Mouse (Mus musculus) brain, adult 2 months (tissue): Measurements from ENCODE around the gene Tead1.

Source experiments
- DNase-seq: peaks from one replicate; pipeline ENCODE4 v3.0.0; 2011; ENCODE audit warnings: low read depth, low spot score

The Tead1 gene

DNA sequence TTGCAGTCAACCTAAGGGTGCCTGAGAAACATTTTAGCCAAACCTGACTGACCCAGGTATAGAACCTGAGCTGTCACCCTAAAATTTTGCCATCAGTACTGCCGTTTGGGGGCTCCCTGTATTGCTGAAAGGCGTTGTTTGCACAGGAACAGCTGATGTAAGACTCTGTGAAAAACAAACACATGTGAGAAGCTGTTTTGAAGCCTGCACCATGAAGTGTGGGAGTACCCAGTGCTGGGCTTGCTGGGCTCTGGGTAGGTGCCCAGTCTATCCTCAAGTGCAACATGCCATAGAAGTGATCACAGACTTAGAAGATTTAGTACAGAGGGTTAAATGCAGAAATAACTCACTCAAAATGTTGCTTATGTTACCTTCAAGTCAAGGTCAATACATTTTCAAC lies 49.3 kb downstream of the Tead1 start:
- DNase-seq: no peak

DNA sequence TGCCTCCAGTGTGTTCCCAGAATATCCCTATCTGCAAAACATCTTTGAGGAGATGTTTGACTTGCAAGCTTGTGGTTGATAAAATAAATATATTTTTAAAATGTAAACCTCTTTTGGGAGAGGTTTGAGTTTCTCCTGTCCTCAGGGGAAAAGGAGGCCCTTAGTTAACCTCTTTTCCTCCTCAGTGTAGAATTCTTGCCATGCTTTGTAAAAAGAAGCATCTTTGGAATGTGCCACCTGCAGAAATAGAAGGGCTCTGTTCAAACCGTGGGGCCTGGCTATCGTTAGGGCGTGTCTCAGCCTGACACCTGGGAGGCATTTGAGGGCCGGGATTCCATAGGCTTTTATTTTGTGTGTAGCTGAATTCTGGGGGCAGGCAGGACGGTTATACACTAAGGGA lies 51.1 kb downstream of the Tead1 start:
- DNase-seq: no peak

DNA sequence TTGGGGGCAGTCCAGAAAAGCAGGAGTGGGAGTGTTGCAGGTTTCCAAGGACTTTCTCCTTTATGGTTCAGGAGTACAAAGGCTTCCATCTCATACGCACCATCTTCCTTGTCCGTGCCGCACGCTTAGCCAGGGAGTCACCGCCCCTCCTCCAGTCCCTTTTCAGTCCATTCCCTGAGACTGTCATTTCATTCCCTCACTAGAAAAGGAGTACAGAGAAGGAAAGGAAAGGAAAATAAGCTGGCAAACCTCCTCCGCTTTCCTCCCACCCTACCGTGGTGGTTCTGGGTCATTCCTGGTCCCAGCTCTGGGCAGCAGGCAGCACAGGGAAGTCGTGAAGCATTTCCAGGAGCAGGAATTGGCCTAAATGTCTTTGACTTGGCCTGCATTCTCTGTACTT lies 52.5 kb downstream of the Tead1 start:
- no peak for DNase-seq

DNA sequence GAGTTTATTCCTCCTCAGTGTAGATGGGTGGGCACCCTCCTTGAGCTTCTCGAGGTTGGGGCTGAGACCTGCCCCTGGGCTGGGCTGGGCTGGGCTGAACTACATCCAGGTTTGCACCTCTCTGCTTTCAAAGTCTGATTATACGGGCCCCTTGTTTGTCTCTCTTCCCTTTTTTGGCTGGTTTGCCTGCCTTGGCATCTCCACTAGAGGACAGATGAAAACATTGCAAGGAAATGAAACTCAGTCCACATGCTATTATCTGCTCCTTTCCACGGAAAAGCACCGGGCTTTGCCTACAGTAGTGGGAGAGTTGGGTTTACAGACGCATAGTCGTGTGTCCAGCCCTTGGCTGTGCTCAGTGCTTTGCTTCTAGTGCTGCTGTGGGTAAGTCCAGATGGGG lies 60.1 kb downstream of the Tead1 start:
- peak; percentile 18 for DNase-seq

DNA sequence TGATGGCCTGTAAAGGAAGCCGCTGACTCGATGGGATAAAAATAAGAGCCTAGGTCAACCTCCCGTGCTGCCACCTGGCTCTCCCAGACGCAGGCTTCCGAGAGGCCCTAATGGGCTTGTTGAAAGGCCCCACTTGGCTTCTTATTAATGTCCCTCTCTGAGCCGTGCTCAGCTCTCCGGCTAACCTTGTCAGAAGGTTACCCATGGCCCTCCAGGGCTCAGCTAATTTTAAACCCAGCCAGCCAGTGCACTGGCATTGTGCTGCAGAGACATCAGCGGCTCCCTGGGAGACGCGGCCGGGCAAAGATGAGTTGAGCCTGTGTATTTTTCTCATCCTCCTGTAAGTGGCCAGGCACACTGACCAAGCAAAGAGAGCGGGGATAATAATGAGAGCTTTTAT lies 62.7 kb downstream of the Tead1 start:
- peak; percentile 58 for DNase-seq

DNA sequence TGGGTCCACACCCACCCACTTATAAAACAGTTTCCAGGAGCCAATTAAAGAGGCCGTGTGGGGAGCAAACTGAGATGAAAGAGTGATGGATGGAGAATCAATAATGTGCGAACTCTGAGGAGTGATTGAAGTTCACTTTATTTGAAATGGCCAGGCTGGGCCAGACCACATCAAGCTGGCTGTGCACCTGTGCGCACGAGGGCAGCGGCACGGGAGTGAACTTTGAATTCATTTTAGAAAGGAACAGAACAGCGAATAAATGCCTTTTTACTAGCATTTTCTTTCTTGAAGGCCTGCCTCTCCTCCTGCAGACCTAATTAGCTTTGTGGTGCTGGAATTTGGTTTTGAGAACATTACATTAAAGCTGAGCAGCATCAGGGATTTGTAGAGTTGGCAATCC lies 63.9 kb downstream of the Tead1 start:
- no peak for DNase-seq

DNA sequence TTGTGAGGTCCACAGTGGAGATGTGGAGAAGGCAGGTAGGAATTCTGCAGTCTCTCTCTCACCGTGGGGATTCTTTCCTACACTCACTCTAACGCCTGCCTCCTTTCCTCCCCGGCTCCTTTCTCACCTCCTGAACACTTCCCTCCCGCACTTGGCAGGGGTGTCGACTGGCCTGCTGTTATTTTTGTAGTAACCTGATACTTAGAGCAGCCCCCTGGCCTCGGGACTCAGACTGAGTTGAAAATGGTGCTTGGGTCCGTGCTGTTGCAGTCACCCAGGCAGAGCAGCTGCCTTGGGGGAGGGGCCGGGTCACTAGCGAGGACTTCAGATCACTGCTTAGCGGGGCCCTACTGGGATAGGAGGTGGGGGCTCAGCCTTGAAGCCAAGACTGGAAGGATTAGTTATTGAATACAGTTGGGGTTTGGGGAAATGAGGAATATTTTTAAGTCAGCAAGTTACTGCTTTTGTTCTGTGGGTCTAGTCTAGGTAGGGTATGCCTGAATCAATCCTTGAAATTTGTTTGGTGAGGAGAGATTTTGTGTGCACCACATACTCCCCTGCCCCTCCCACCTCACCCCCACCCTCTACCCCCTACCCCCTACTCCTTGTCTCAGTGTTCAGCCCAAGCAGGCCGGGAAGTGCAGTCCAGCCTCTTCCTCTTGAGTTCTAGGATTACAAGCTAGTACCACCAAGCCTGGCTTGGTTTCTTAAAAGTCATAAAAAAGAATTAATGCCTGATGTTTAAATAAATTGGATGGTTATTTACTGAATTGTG lies 64.7 kb downstream of the Tead1 start:
- peak; percentile 7 for DNase-seq

DNA sequence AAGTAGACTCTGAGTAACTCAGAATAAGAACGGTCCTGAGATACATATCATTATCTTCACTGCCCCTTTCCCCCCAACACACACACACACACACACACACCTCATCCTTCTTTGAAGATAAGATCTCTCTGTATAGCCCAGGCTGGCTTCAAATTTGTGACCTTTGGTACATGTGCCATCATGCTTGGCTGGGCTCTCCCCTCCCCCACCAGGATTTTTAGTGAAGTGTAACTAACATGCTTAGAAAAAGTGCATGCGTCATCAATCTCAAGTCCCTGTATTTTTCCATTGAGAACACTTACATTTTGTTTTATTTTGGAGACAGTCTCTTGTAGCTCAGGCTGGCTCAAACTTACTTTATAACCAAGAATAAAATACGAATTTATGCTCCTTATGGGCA lies 68.1 kb downstream of the Tead1 start:
- no peak for DNase-seq

DNA sequence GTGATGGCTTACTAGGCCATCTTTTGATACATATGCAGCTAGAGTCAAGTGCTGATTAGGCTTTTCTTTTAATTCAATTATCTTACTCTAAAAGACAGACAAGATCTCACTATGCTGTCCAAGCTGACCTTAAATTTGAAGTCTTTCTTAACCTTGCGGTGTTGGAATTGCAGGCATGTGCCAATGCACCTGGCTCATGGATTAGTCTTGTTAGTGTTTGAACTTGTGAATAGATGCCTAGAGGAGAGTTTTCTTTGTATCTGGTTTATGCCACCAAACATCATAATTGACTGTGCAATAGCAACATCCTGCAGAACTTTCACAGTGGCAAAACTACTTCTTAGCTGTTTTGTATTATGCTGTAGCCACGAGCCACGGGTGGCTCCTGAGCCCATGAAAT lies 68.7 kb downstream of the Tead1 start:
- DNase-seq: no peak

DNA sequence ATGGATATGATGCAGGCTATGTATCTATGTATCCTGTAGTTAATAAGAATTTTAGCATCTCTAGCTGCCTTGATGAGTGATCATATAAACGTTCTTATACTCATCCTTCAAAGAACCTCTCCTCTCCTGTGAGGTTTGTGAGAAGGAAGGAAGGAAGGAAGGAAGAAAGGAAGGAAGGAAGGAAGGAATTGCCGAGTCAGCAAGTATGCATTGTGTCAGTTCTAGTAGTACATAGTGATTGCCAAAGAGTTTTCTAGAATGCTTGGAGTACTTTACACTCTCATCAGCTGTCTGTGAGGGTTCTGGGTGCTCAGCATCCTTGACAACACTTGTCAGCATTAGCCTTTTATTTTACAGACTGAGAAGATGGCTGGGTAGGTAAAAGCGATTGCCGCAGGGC lies 69.2 kb downstream of the Tead1 start:
- no peak for DNase-seq

DNA sequence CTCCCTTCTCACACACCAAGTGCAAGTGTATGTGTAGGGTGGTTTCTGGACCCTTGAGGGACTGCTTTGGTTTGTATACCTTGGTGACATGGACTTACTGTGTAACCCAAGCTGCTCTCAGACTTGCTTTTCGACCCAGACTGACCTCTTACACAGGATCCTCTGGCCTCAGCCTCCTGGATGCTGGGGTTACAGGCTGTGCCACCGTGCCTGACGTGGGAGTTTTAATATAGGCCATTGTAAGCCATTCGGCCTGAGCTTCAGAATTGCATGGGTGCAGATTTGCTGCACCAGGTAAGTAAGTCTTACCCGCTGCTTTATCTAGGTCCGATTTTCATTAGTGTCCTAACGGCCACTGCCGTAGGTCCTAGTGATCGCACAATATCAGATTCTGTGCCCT lies 71.0 kb downstream of the Tead1 start:
- no peak for DNase-seq

DNA sequence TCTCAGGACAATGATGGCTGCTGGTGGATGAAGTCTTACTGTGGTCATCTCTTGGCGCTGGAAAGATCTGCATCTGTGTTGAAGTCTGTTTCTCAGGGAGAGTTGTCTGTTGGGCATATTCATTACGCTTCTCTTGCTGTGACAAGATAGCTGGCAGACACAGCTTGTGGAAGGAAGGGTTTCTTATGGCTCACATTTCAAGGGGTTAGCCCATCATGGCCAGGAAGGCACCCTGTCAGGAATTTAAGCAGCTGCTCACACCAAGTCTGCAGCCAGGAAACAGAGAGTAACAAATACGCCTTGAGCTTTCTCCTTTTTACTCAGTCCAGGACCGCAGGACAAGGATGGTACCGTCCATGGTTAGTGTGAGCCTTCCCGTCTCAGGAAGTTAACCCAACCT lies 73.2 kb downstream of the Tead1 start:
- DNase-seq: no peak

DNA sequence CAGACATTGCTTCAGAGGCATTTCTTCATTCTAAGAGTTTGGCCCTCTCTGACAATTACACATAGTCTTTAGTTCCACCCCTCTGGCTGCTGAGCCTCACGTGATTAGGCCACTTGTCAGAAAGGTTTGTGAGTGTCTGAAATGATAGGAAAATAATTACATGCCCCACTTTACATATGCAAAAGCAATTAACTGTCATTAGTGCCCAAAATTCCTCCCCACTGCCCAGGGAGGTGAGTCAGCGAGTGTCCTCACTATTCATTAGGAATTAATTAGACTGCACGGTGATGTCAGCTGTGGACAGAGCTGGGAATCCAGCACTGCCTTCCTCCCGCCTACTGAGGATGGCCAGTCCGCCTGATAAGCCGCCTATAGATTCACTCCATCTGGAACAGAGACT lies 74.2 kb downstream of the Tead1 start:
- peak; percentile 19 for DNase-seq

DNA sequence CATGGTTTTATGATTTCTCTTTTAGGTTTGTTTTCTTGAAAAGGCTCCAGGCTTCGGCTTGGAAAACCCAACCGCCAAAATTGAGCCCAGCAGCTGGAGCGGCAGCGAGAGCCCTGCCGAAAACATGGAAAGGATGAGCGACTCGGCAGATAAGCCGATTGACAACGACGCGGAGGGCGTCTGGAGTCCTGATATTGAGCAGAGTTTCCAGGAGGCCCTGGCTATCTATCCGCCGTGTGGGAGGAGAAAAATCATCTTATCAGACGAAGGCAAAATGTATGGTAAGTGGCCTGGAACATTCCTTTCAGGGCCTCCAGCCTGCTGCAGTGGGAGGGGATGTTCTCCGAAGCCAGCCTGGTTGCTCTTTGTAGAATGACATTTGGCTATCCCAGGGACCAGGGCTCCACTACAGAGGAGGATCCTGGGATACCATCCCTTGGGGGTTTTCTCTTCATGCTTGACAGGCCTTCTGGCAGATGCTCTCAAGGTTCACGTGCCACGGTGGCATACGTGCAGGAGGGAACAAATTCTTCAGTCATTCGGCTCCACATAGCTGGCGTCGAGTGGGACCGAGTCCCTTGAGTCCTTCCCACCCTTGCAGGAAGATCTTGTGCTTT lies 80.3 kb downstream of the Tead1 start:
- no peak for DNase-seq

DNA sequence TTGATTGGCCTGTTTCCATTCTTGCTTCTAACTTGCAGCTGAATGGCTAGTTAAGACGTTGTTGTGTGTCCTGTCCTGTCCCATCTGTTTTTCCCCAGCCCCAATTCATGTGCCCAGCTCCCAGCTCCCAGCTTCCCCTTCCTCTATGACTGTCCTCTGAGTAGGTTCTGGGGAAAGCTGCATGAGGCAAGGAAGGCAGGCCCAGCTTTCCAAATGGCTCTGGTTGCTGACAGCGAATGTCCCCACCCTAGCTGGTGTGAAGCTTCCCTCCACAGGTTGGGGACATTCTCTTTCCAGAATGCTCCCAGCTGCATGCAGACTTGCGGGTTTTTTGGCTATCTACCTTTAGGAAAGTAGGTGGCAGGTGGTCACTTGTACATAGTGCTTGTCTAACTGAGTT lies 81.2 kb downstream of the Tead1 start:
- DNase-seq: no peak

DNA sequence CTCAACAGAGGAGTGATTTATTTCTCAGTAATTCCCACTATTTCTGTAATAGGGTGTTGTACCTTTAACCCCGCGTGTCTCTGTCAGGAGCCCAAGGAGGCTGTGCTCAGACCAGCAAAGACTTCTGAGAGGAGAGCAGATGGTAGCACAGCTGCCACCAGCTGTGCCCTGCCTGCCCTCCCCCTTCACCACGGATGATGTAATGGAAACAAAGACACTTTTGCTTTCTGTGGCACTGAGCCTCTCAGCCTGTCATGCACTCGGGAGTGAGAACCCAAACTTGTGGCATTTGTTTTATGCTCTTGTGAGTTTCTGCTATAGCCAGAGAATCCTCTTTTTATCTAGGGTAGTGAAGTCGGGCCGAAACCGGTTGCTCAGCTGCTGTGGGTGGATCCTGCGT lies 81.7 kb downstream of the Tead1 start:
- peak; percentile 72 for DNase-seq

DNA sequence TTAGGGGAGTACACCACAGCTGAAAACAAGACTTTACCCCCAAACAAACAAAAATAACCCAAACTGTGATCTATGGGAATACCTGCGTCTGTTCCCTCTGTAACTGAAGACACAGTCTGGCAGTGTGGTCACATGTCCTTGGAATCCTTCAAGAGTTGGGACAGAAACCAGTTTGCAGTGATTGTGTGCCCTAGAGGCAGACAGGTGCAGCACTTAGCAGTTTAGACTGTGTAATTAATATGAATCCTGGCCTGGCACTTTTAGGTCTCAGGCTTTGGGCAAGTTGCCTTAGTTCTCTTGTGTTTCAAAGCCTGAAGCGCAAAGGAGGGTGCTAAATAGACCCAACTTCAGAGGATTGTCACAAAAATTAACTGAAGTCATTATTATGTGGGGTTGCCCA lies 83.8 kb downstream of the Tead1 start:
- DNase-seq: peak; percentile 57

DNA sequence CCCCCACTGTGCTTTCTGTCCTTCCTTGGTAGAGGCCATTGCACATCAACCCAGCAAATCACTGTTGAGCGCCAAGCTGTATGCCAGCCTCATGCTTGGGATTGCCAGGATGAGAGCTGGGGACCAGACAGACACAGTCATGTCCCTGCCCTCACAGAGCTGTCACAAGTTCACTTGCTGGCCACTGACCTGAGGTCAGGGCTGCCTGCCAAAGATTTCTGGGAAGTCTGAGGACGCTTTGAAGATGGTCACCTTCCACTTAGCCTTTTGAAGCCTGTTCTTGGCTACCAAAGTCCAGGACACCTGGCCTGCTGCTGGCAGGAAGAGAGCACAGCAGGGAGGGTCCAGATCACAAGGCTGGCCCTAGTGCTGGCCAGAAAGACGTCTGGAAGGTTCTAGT lies 84.4 kb downstream of the Tead1 start:
- DNase-seq: peak; percentile 56

DNA sequence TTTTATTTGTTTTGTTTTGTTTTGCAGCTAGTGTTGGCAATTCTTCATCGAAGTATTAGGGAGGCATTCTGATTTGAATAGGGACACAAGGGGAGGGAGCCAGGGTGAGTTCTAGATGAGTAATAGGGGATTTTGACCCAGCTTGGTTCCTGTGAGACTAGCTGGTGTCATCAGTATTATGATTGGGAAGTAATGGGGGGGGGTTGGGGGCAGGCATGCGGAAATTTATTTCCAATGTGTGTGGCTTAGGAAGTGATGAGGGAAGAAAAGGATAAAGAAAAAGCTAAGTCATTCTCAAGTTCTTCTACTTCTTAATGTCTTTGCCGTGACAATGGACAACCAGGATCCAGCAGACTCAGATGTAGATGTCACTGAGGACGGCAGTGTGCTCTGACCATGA lies 85.8 kb downstream of the Tead1 start:
- no peak for DNase-seq

DNA sequence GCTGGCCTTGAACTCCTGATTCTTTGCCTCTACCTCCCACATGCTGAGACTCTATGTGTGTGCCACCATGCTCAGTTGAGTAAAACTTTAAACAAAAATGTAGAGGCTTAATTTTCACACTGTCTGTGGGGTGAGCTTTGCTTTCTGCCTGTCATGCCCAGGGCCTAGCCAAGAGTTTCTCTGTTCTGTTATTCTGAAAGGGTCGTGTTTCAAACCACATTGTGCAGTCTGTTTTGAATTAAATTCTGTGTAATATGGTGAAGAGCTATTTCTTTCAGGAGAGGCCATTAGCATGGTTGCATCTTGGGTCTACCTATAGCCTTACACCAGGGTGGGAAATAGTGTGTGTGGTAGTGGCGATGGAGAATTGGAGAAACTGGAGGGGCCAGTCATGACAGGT lies 90.7 kb downstream of the Tead1 start:
- no peak for DNase-seq

DNA sequence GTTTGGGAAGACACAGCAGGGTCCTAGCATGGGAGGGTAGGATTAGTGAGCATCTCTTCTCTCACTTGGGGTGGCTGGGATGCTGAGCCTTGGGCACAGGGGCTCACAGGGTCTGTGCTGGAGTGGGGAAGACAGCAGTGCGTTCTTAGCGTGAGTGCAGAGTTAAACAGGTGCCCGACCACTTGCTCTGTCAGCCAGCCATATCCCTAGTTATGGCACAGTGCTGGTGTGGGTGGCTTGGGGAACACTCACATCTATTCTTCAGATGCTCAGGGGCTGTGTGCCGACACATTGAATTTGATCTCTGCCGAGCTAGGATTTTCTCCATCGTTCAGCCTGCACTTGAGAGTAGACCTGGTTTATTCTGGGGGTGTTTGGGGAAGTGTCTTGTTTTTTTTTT lies 92.3 kb downstream of the Tead1 start:
- peak; percentile 28 for DNase-seq

DNA sequence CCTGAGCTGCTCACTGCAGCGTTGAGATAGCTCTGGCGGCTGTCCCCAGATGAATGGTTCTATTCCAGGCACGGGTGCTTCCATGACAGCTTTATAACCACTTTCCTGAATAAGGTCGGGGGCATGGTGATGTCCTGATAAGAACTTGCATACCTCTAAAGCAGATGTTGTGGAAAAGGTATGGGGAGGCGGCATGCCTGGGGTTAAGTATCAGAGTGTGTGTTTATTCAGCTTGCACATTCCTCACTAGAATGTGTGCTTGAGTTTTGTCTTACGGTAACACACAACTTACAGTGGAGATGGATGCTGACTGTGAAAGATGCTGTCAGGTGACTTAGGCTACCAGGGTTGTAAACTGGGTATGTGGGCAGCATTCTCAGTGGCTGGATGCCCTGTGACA lies 93.7 kb downstream of the Tead1 start:
- no peak for DNase-seq

DNA sequence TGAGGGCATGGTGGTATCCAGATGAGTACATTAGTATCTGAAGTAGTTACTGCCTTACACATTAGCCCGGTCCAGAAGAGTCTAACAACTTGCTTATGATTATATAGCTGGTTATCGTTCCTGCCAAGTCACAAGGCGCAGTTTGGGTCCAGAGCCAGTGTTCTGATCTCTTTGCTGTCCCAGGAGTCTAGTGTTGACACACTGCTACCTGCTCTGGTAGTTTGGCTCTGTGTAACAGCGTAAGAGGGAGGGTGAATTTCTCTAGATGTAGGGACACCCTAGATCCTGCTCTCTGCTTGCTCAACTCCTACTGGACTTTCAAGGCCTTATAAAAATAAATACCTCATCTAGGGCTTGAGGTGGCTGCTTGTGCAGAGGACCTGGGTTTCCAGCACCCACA lies 94.5 kb downstream of the Tead1 start:
- DNase-seq: no peak

DNA sequence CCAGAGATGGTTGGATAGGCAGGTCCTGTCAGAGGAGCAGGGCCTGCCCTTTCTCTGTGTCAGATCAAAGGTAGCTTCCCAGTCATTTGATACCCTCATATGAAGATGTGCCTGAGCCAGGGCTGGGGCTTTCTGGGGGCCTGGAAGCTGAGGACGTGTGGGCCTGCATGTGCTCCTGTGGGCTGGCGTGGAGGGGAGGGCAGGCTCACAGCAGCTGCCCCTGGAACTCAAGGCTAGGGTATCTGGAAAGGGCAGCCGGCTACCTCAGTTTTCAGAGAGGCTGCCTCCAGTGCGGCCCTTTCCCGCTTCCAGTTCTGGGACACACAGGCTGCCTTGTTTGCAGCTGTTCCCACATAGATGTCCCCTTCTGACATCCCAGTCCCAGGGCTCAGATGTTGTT lies 96.7 kb downstream of the Tead1 start:
- DNase-seq: no peak
